Mouse (Mus musculus): ENCODE data around the gene Spr. TPM values are rescaled to one million over a fixed set of nuclear protein-coding genes. Genes with fewer than 3 reads are reported as not detected.

Gene Spr
- 33.6 and 51.3 TPM in 2 replicates for polyA plus RNA-seq (2012; rRNA removed)

GRCm38 (mm10) chr6:85137217-85138035 is at the start of gene Spr:
Spr (minus strand) TSS chr6:85137766.
- TF ChIP-seq POLR2A (IDR thresholded peaks at IDR 0.05; ENCODE audit: low read depth, low read length) (peak; percentile 93), CTCF (IDR thresholded peaks at IDR 0.05; ENCODE audit: extremely low read depth, insufficient read length, insufficient replicate concordance, low read depth, low read length) (peak; percentile 90; the same call in 1 of the 2 replicates)
- Histone ChIP-seq H3K36me3 (ENCODE audit: control insufficient read depth, insufficient read depth, low read length) (peaks cover 8% of the 10 kb centered on the region), H3K27me3 (ENCODE audit: control insufficient read depth, insufficient read depth, low read length) (no peaks in the 10 kb centered on the region), H3K4me3 (ENCODE audit: low read depth, low read length) (peak within 1 kb of the TSS; percentile 81), H3K4me1 (ENCODE audit: control insufficient read depth, insufficient read depth, insufficient read length, low read length) (peaks cover 2% of the 10 kb centered on the region; the same call in 1 of the 2 replicates), H3K27ac (ENCODE audit: insufficient read depth, low read depth, low read length) (peak within 1 kb of the TSS; percentile 79)
- WGBS, result under 1% methylated on average over 49 of the region's 49 CpGs

- Histone ChIP-seq H3K36me3 (ENCODE audit: control insufficient read depth, insufficient read depth, low read length) (no peaks in the 10 kb centered on the region), H3K4me3 (ENCODE audit: low read depth, low read length) (no peak overlapping the region), H3K27ac (ENCODE audit: insufficient read depth, low read depth, low read length) (no peak overlapping the region), H3K27me3 (ENCODE audit: control insufficient read depth, insufficient read depth, low read length) (peaks cover 63% of the 10 kb centered on the region), H3K4me1 (ENCODE audit: control insufficient read depth, insufficient read depth, insufficient read length, low read length) (no peaks in the 10 kb centered on the region; the same call in 1 of the 2 replicates)
- 8% methylated on average over 15 of the region's 15 CpGs for WGBS
- no peak for TF ChIP-seq POLR2A (IDR thresholded peaks at IDR 0.05; ENCODE audit: low read depth, low read length)
- TF ChIP-seq CTCF (IDR thresholded peaks at IDR 0.05; ENCODE audit: extremely low read depth, insufficient read length, insufficient replicate concordance, low read depth, low read length), result no peak
These were observed 49.1 kb upstream of the Spr start for GRCm38 (mm10) chr6:85186744-85187059.

- Histone ChIP-seq H3K4me3 (ENCODE audit: low read depth, low read length) (no peak overlapping the region), H3K27me3 (ENCODE audit: control insufficient read depth, insufficient read depth, low read length) (peaks cover 58% of the 10 kb centered on the region), H3K4me1 (ENCODE audit: control insufficient read depth, insufficient read depth, insufficient read length, low read length) (no peaks in the 10 kb centered on the region; the same call in 1 of the 2 replicates), H3K27ac (ENCODE audit: insufficient read depth, low read depth, low read length) (no peak overlapping the region), H3K36me3 (ENCODE audit: control insufficient read depth, insufficient read depth, low read length) (no peaks in the 10 kb centered on the region)
- TF ChIP-seq CTCF (IDR thresholded peaks at IDR 0.05; ENCODE audit: extremely low read depth, insufficient read length, insufficient replicate concordance, low read depth, low read length) (no peak), POLR2A (IDR thresholded peaks at IDR 0.05; ENCODE audit: low read depth, low read length) (no peak)
- 6% methylated on average over 33 of the region's 33 CpGs for WGBS
These were observed 48.6 kb upstream of the Spr start for GRCm38 (mm10) chr6:85186033-85186743.

- TF ChIP-seq POLR2A (IDR thresholded peaks at IDR 0.05; ENCODE audit: low read depth, low read length) (no peak), CTCF (IDR thresholded peaks at IDR 0.05; ENCODE audit: extremely low read depth, insufficient read length, insufficient replicate concordance, low read depth, low read length) (no peak)
- Histone ChIP-seq H3K27me3 (ENCODE audit: control insufficient read depth, insufficient read depth, low read length) (peaks cover 38% of the 10 kb centered on the region), H3K4me3 (ENCODE audit: low read depth, low read length) (no peak overlapping the region), H3K4me1 (ENCODE audit: control insufficient read depth, insufficient read depth, insufficient read length, low read length) (no peaks in the 10 kb centered on the region; the same call in 1 of the 2 replicates), H3K36me3 (ENCODE audit: control insufficient read depth, insufficient read depth, low read length) (no peaks in the 10 kb centered on the region), H3K27ac (ENCODE audit: insufficient read depth, low read depth, low read length) (no peak overlapping the region)
- WGBS, result 36% methylated on average over 3 of the region's 3 CpGs
These were observed 46.4 kb upstream of the Spr start for GRCm38 (mm10) chr6:85183951-85184350.

GRCm38 (mm10) chr6:85180036-85180435 is 42.5 kb upstream of the Spr start:
- TF ChIP-seq POLR2A (IDR thresholded peaks at IDR 0.05; ENCODE audit: low read depth, low read length), result no peak
- TF ChIP-seq CTCF (IDR thresholded peaks at IDR 0.05; ENCODE audit: extremely low read depth, insufficient read length, insufficient replicate concordance, low read depth, low read length), result no peak
- WGBS, result 30% methylated on average over 2 of the region's 2 CpGs
- H3K27me3 ChIP-seq (ENCODE audit: control insufficient read depth, insufficient read depth, low read length), result peaks cover 5% of the 10 kb centered on the region; the same call in 1 of the 2 replicates
- H3K4me3 ChIP-seq (ENCODE audit: low read depth, low read length), result no peak overlapping the region
- no peak overlapping the region for H3K27ac ChIP-seq (ENCODE audit: insufficient read depth, low read depth, low read length)
- H3K4me1 ChIP-seq (ENCODE audit: control insufficient read depth, insufficient read depth, insufficient read length, low read length), result no peaks in the 10 kb centered on the region
- H3K36me3 ChIP-seq (ENCODE audit: control insufficient read depth, insufficient read depth, low read length), result no peaks in the 10 kb centered on the region

GRCm38 (mm10) chr6:85179569-85179968 is 42.0 kb upstream of the Spr start:
- TF ChIP-seq CTCF (IDR thresholded peaks at IDR 0.05; ENCODE audit: extremely low read depth, insufficient read length, insufficient replicate concordance, low read depth, low read length) (no peak), POLR2A (IDR thresholded peaks at IDR 0.05; ENCODE audit: low read depth, low read length) (no peak)
- WGBS, result 72% methylated on average over 3 of the region's 3 CpGs
- Histone ChIP-seq H3K27ac (ENCODE audit: insufficient read depth, low read depth, low read length) (no peak overlapping the region), H3K4me3 (ENCODE audit: low read depth, low read length) (no peak overlapping the region), H3K4me1 (ENCODE audit: control insufficient read depth, insufficient read depth, insufficient read length, low read length) (no peaks in the 10 kb centered on the region), H3K27me3 (ENCODE audit: control insufficient read depth, insufficient read depth, low read length) (peaks cover 3% of the 10 kb centered on the region; the same call in 1 of the 2 replicates), H3K36me3 (ENCODE audit: control insufficient read depth, insufficient read depth, low read length) (no peaks in the 10 kb centered on the region)

GRCm38 (mm10) chr6:85165440-85165921 is 27.9 kb upstream of the Spr start:
- Histone ChIP-seq H3K36me3 (ENCODE audit: control insufficient read depth, insufficient read depth, low read length) (no peaks in the 10 kb centered on the region), H3K4me3 (ENCODE audit: low read depth, low read length) (no peak overlapping the region)

More at GRCm38 (mm10) chr6:85165440-85165921, 27.9 kb upstream of the Spr start:
- WGBS, result 73% methylated on average over 11 of the region's 11 CpGs
- H3K27ac ChIP-seq (ENCODE audit: insufficient read depth, low read depth, low read length), result no peak overlapping the region
- no peaks in the 10 kb centered on the region for H3K27me3 ChIP-seq (ENCODE audit: control insufficient read depth, insufficient read depth, low read length)
- TF ChIP-seq CTCF (IDR thresholded peaks at IDR 0.05; ENCODE audit: extremely low read depth, insufficient read length, insufficient replicate concordance, low read depth, low read length), result no peak
- no peak for TF ChIP-seq POLR2A (IDR thresholded peaks at IDR 0.05; ENCODE audit: low read depth, low read length)
- no peaks in the 10 kb centered on the region for H3K4me1 ChIP-seq (ENCODE audit: control insufficient read depth, insufficient read depth, insufficient read length, low read length)

Measured in small intestine, adult 2 months (tissue).